Mouse (Mus musculus) hindbrain, postnatal 0 days (tissue): Measurements from ENCODE around the gene Uqcrc2. TPM values are rescaled to one million over a fixed set of nuclear protein-coding genes. Genes with fewer than 3 reads are reported as not detected.

ENCODE experiments used
- ATAC-seq: fragments of 200-750 bp; cut with Nextera tagmentation; 2 replicates; pipeline ENCODE4 v1.8.0; 2017; ENCODE audit warnings: mild to moderate bottlenecking, moderate TSS enrichment, moderate library complexity
- DNase-seq: peaks from one replicate; pipeline ENCODE4 v3.0.0-alpha.2; 2015; ENCODE audit warnings: low spot score
- H3K27ac ChIP-seq: fragments of 300-500 bp; sonication (generic); 2 replicates; pipeline ENCODE4 v1.5.1; 2014; ENCODE audit warnings: mild to moderate bottlenecking
- H3K27me3 ChIP-seq: fragments of 300-500 bp; sonication (generic); 2 replicates; pipeline ENCODE4 v1.6.1; 2014; ENCODE audit warnings: low read length, mixed read lengths; ENCODE audit not compliant: insufficient read depth
- H3K36me3 ChIP-seq: fragments of 300-500 bp; sonication (generic); 2 replicates; pipeline ENCODE4 v1.6.1; 2014; ENCODE audit warnings: low read length, mixed read lengths; ENCODE audit not compliant: insufficient read depth
- H3K4me1 ChIP-seq: fragments of 300-500 bp; sonication (generic); 2 replicates; pipeline ENCODE4 v1.6.1; 2014; ENCODE audit warnings: antibody characterized with exemption, low read length, mixed read lengths; ENCODE audit not compliant: insufficient read depth
- H3K4me2 ChIP-seq: fragments of 300-500 bp; sonication (generic); 2 replicates; pipeline ENCODE4 v1.6.1; 2014; ENCODE audit warnings: low read depth, mild to moderate bottlenecking, low read length, moderate library complexity, mixed read lengths
- H3K4me3 ChIP-seq: fragments of 300-500 bp; sonication (generic); 2 replicates; pipeline ENCODE4 v1.5.1; 2014; ENCODE audit warnings: low read length
- H3K9ac ChIP-seq: fragments of 300-500 bp; sonication (generic); replicated peaks from 2 replicates; pipeline ENCODE4 v1.6.1; 2014; ENCODE audit warnings: mild to moderate bottlenecking, low read length, moderate library complexity, mixed read lengths
- H3K9me3 ChIP-seq: fragments of 300-500 bp; sonication (generic); 2 replicates; pipeline ENCODE4 v1.6.1; 2016; ENCODE audit warnings: low read length, mixed read lengths
- CTCF ChIP-seq: IDR thresholded peaks from 2 replicates; pipeline ENCODE4 v1.5.1; 2016; ENCODE audit warnings: antibody characterized with exemption, control low read depth, low read depth
- WGBS: fragments of 180-500 bp; shearing (Covaris S2); extraction: QIAGEN DNeasy Blood & Tissue Kit; methylation state at CpG from one replicate; pipeline ENCODE4 v1.1.7; 2014; 5-methylcytosine and 5-hydroxymethylcytosine counted together
- polyA plus RNA-seq: library from polyadenylated mRNA; unstranded; fragments of >200 nt; fragmentation: Nextera tagmentation; extraction: Ambion mirVana; gene quantifications from 2 replicates; pipeline ENCODE4 v1.2.1, GENCODE M21; 2015
- total RNA-seq: library from RNA; depleted of rRNA; stranded (reverse); fragments of >200 nt; gene quantifications from 2 replicates; pipeline ENCODE4 v1.2.3, GENCODE M21; 2014; rRNA removed

Gene Uqcrc2
- total and polyA plus RNA-seq, 2 experiments from 2014 or later: 165 to 244 TPM

GRCm38 (mm10) chr7:120699586-120699985, 64.6 kb downstream of the Uqcrc2 start:
- Histone ChIP-seq H3K9me3 (no peaks in the 10 kb centered on the region), H3K36me3 (no peaks in the 10 kb centered on the region), H3K4me3 (no peak overlapping the region), H3K27ac (no peak overlapping the region), H3K9ac (no peak overlapping the region), H3K4me2 (no peak overlapping the region), H3K4me1 (no peaks in the 10 kb centered on the region), H3K27me3 (no peaks in the 10 kb centered on the region)
- DNase-seq (no peak), ATAC-seq (no peak)
- 90% methylated on average over 6 of the region's 6 CpGs for WGBS
- TF ChIP-seq CTCF: no peak

GRCm38 (mm10) chr7:120703888-120704287, 68.9 kb downstream of the Uqcrc2 start:
- 77% methylated on average over 3 of the region's 3 CpGs for WGBS
- Histone ChIP-seq H3K27me3 (no peaks in the 10 kb centered on the region), H3K4me1 (no peaks in the 10 kb centered on the region), H3K4me2 (no peak overlapping the region), H3K4me3 (no peak overlapping the region), H3K9ac (no peak overlapping the region), H3K36me3 (no peaks in the 10 kb centered on the region), H3K27ac (no peak overlapping the region), H3K9me3 (no peaks in the 10 kb centered on the region)
- no peak for DNase-seq
- no peak for ATAC-seq
- no peak for TF ChIP-seq CTCF

Other genes with a start within 250 kb of the Uqcrc2 start
- gene Abca16, start 225.5 kb upstream of the Uqcrc2 start, total RNA-seq: not detected in 2 replicates
- not detected in 2 replicates for gene Abca16, start 225.5 kb upstream of the Uqcrc2 start, polyA plus RNA-seq
- 0.99 TPM in 1 of 2 replicates, not detected in the other for gene Pdzd9, start 35.2 kb downstream of the Uqcrc2 start, total RNA-seq
- 0.40 and 0.47 TPM in 2 replicates for gene Pdzd9, start 35.2 kb downstream of the Uqcrc2 start, polyA plus RNA-seq
- gene Mosmo, start 42.4 kb downstream of the Uqcrc2 start, total RNA-seq: 18.9 and 24.6 TPM in 2 replicates
- gene Mosmo, start 42.4 kb downstream of the Uqcrc2 start, polyA plus RNA-seq: 12.2 and 12.3 TPM in 2 replicates
- 2.4 and 2.6 TPM in 2 replicates for gene Vwa3a, start 104.1 kb downstream of the Uqcrc2 start, total RNA-seq
- 1.6 and 1.8 TPM in 2 replicates for gene Vwa3a, start 104.1 kb downstream of the Uqcrc2 start, polyA plus RNA-seq
- gene Gm5737, start 177.2 kb downstream of the Uqcrc2 start, total RNA-seq: 0.58 TPM in 1 of 2 replicates, not detected in the other
- 0.11 and 0.14 TPM in 2 replicates for gene Gm5737, start 177.2 kb downstream of the Uqcrc2 start, polyA plus RNA-seq
- gene Eef2k, start 207.7 kb downstream of the Uqcrc2 start, total RNA-seq: 30.7 and 44.6 TPM in 2 replicates
- gene Eef2k, start 207.7 kb downstream of the Uqcrc2 start, polyA plus RNA-seq: 31.5 and 32.1 TPM in 2 replicates